Mouse (Mus musculus) CH12.LX (cell line): ENCODE measurements at regions not wholly inside any gene's neighbourhood (a gene's known extent, or its start where the extent isn't known, plus 50 kb on each side); places are given as distances from the start of the nearest gene placed in this dataset.

Experiments
- CHD2 ChIP-seq: IDR thresholded peaks from 2 replicates; pipeline ENCODE4 v1.6.1; 2011; ENCODE audit warnings: low read length, improper control_type of control experiment
- CTCF ChIP-seq, 2 experiments: IDR thresholded peaks in 1 of 2; conservative IDR thresholded peaks in 1 of 2; 2 replicates each; pipeline ENCODE4 v1.5.1; 2011 to 2012; ENCODE audit warnings: low read depth in 2 of 2, low read length in 2 of 2, improper control_type of control experiment in 1 of 2, inconsistent platforms in 1 of 2, mild to moderate bottlenecking in 1 of 2, moderate library complexity in 1 of 2
- USF2 ChIP-seq: conservative IDR thresholded peaks from 2 replicates; pipeline ENCODE4 v1.6.1; 2011; ENCODE audit warnings: low read depth, low read length, improper control_type of control experiment

GRCm38 (mm10) chr9:14222936-14223335 lies 51.9 kb upstream of the Sesn3 start:
- TF ChIP-seq CTCF (conservative IDR thresholded peaks at IDR 0.05 in 1 of 2, IDR thresholded peaks at IDR 0.05 in 1 of 2; ENCODE audit: low read depth in 2 of 2, low read length in 2 of 2) (no peak), USF2 (no peak), CHD2 (no peak)
